Mouse (Mus musculus) E14TG2a.4 (cell line): ENCODE measurements at regions not wholly inside any gene's neighbourhood (a gene's known extent, or its start where the extent isn't known, plus 50 kb on each side); places are given as distances from the start of the nearest gene placed in this dataset.

Source experiments
- CTCF ChIP-seq: conservative IDR thresholded peaks from 2 replicates; pipeline ENCODE4 v1.5.1; 2014; ENCODE audit warnings: low read length
- POU5F1 ChIP-seq: IDR thresholded peaks from 2 replicates; pipeline ENCODE4 v1.6.1; 2014; ENCODE audit warnings: low read length, borderline replicate concordance

- TF ChIP-seq CTCF (no peak), POU5F1 (no peak)
Measured at GRCm38 (mm10) chr6:82237834-82238233, 164.3 kb upstream of the Tacr1 start.
